Mouse (Mus musculus) retina, embryonic 14.5 days (tissue): ENCODE results near the gene Mtch1.
A peak's percentile ranks its signal among the peaks of the same experiment; 100 is the strongest.
"Not testable (repeated sequence)": the region's sequence is repeated elsewhere in the genome, so short reads cannot be mapped to it uniquely, and the experiment has no call there.

Source experiments
- DNase-seq: peaks from one replicate; pipeline ENCODE4 v3.0.0-alpha.2; 2015; ENCODE audit warnings: low spot score

Gene Mtch1

GRCm38 (mm10) chr17:29332186-29332685, 15.5 kb downstream of the Mtch1 start:
- no peak for DNase-seq

GRCm38 (mm10) chr17:29330671-29331410, 16.9 kb downstream of the Mtch1 start:
- no peak for DNase-seq

DNA sequence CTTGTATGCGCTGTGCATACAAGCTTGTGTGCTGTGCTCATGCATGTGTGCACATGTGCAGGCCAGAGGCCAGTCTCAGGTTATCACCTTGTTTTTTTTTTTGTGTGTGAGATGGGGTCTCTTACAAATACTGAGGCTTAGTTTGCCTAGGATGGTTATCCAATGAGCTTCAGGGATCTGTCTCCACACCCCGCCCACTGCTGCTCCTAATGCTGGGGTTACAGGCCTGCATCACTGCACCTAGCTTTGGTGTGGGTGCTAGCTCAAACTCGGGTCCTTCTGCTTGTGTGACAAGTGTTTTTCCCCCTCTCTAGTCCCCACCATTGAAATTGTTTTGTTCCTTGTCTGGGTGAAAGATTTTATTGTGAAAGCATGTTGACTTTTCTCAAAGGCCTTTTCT, 17.5 kb downstream of the Mtch1 start:
- DNase-seq = no peak

GRCm38 (mm10) chr17:29327691-29328090, 20.0 kb downstream of the Mtch1 start:
- no peak for DNase-seq

DNA sequence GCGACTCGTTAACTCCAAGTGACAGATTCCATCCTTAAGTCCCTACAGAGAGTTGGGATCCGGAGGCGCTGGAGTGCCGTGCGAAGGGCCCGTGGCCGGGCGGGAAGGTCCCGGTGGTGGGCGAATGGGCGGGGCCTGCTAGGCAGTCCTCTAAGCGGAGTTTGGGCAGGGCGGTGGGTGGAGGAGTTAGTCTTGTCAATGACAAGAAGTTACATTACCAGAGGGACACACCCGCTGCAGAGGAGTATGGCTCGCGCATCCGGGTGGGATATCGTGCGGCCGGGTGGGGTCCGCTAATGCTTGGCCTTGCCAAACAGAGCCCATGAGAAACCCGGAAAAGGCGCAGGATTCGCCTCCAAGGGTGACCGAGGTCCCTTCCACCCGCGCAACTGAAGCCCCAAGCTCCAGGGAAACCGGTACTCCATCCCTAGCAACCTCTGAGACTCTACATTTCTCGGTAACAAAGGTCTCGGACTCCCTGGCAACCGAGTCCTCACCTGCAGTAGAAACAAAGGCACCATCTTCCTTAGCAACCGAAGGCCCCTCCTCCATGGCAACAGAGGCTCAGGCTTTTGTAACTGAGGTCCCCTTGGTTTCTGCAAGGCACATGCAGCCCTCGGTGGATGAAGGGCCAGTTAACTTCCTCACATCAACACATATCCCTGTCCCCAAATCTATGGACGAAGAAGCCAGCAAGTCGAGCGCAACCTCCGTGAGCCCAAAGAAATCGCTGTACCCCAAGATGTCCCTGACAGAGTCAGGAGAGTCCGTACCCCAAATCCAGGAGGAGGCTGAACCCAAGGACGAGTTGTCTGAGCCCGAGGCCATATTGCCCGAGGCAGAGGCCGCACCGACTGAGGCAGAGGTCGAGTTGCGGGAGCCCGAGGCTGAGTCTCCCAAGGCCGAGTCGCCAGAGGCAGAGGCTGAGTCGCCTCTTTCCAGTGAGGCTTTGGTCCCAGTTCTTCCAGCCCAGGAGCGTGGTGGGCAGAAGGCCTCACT, 20.9 kb downstream of the Mtch1 start:
- peak; percentile 68 for DNase-seq

- DNase-seq = no peak
Observed at GRCm38 (mm10) chr17:29325831-29326230, 21.9 kb downstream of the Mtch1 start.

- DNase-seq = no peak
Observed at GRCm38 (mm10) chr17:29323625-29324024, 24.1 kb downstream of the Mtch1 start.

DNA sequence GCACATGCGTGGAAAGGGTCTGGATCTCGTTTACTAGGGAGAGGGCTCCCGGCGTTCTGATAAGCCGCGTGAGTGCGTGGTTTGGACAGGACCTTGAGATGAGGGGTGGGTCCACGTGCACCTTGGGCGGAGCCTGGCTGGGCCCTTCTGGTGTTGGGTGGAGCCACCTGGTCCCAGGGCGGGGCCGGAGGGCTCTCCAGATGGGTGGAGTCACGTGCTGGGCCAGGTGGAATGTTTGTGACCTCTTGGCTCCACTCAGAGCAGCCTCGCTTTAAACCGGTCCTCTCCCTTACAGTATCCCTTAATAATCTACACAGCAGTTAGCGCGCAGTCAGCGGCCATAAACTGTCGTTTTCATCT, 25.2 kb downstream of the Mtch1 start:
- DNase-seq = peak; percentile 42

DNA sequence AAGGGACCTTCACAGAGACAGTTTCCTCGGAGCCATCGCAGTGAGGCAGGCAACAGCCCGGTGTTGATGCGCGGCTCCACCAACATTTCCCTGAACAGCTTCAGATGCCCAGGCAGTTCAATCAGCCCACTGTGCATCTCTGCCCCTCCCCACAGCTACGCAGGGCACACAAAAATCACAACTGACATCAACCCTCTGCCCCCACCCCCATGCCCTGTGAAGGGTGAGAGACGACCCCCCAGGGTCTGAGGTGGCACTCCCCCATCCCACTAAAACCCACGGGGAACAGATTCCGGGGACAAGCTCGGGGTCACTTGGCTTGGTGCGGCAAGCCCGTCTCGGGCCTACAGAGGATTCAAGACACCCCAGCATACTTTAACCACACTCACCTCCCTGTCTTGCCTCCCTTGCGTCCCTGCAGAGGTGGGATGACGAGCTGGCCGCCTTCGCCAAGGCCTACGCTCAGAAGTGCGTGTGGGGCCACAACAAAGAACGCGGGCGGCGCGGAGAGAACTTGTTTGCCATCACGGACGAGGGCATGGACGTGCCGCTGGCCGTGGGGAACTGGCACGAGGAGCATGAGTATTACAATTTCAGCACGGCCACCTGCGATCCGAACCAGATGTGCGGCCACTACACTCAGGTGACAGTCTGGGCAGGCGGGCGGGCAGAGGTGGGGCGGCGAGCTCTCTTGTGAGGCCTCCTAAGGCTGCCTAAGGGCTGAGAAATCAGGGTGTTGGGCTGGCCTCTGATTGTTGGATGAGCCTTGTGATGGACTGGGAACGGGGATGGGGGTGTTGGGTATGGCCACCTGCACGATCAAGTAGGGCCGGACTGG, 25.8 kb downstream of the Mtch1 start:
- no peak for DNase-seq

DNA sequence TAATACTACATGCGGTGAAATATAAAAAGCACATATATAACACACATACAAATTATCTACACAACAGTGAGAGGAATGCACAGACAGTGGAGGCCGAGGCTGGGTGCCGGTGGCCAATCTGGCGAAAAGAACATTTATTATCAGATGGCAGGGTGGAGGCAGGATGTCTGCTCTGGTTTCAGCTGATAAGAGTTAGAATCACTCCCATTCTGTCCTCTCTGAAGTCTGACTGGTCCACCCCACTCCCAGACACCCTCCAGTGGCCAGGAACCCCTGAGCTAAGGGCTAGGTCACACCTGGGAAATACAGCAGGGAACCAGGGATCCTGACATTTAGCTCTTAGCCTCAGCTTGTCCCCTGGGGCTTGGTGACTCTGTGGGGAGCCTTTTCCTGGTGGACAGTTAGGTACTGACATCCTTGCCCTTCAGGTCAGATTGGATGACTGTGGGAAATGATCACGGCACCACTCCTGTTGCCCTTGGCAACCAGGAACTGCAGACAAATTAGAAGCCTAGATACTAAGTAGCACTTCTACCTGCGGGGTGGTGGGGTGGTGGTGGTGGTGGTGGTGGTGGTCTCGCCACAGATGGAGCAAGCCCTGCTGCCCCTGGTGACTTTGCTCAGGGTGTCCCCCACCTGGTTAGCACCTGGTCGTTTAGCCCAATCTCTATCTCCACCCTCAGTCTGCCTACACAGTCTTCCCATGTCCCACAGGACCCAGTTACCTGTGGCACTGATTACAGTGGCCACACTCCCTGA, 27.7 kb downstream of the Mtch1 start:
- no peak for DNase-seq

- DNase-seq = no peak
Observed at GRCm38 (mm10) chr17:29319476-29319875, 28.3 kb downstream of the Mtch1 start.

- no peak for DNase-seq
Observed at GRCm38 (mm10) chr17:29318731-29319250, 28.9 kb downstream of the Mtch1 start.

GRCm38 (mm10) chr17:29317380-29317779, 30.4 kb downstream of the Mtch1 start, which contains the start of gene Pi16:
Gene Pi16, plus strand, starts transcription at chr17:29317680.
- DNase-seq = not testable (repeated sequence)

- no peak for DNase-seq
Observed at GRCm38 (mm10) chr17:29316891-29317290, 30.8 kb downstream of the Mtch1 start.

DNA sequence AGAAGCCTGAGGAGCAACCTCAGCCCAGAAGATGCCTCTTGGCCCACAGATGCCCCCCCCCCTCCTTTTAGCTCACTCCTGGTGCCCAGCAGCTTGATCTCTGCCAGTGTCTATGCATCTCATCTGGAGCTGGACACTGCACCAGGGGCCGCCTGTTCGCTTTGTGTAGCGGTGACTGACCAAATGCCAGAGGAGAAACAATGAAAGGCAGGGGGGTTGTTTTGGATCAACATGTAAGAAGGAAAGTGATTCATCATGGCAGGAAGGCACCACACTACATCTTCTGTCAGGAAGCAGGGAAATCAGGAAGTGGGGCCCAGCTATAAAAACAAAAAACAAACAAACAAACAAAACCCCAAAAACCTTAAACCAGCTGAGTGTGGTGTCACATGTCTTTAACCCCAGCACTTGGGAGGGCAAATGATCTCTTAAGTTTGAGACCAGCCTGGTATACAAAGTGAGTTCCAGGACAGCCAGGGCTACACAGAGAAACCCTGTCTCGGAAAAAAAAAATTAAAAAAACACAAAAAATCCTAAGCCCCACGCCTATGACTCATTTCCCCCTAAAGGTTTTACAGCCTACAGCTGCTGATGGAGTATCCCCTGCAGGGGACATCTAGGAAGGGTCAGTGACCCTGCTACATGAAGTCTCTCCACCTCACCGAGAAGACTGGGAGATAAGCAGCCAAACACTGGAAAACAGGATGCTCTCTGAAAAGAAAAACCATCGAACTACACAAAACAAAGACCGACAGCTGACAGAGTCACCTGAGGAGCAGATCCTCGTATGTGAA, 31.9 kb downstream of the Mtch1 start:
- DNase-seq = no peak

DNA sequence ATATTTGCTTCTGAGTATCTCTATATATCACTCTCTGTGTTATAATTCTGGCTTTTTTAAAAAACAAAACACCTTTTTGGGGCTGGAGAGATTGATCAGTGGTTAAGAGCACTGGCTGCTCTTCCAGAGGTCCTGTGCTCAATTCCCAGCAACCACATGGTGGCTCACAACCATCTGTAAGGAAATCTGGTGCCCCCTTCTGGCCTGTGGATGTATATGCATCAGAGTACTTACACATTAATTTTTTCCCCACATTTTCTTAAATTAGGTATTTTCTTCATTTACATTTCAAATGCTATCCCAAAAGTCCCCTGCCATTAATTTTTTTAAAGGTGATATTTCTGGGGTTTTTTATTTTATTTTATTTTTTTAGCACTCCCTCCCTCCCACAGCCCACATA, 34.4 kb downstream of the Mtch1 start:
- no peak for DNase-seq

- no peak for DNase-seq
Observed at GRCm38 (mm10) chr17:29312082-29312481, 35.7 kb downstream of the Mtch1 start.

- no peak for DNase-seq
Observed at GRCm38 (mm10) chr17:29311602-29312001, 36.1 kb downstream of the Mtch1 start.

- no peak for DNase-seq
Observed at GRCm38 (mm10) chr17:29310056-29310623, 37.6 kb downstream of the Mtch1 start.

DNA sequence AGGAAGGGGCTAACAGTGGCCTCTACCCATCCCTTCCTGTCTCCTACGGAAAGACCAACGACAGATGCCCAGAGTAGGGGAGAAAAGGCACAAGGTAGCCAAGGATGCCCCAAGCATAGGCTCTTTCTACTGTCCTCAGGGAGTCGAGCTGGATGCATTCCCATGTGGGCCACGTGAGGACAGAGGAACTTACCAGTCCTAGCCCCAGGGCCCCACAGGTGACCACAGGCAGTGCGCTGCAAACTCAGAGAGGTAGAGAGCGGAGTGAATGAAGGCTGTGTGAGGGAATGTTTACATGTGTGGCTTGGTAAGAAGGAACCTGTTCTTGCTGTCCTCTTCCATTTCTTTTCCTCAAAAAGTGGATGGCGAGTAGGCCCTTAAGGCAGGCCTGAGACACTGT, 41.9 kb downstream of the Mtch1 start:
- DNase-seq = no peak
